Mouse (Mus musculus) left cerebral cortex, postnatal 36 days (tissue): ENCODE measurements around the gene Frrs1. TPM values are rescaled to one million over a fixed set of nuclear protein-coding genes. Genes with fewer than 3 reads are reported as not detected.
A peak's percentile ranks its signal among the peaks of the same experiment; 100 is the strongest.

Experiments
- DNase-seq, 2 experiments: peaks; one replicate each; pipeline ENCODE4 v3.0.0; 2021 to 2022; ENCODE audit warnings: low spot score in 2 of 2, mixed read lengths in 1 of 2
- intact Hi-C: fragments of 180-260 bp; cut with DNase I; formaldehyde crosslinking; loops from one replicate; pipeline ENCODE4 v1.15.1; 2025
- total RNA-seq, 2 experiments: library from RNA; stranded (reverse); gene quantifications; 2 replicates each; pipeline ENCODE4 v1.2.3; 2021

Gene Frrs1
- total RNA-seq, 2 experiments from 2014 or later = 1.6 to 1.8 TPM

DNA sequence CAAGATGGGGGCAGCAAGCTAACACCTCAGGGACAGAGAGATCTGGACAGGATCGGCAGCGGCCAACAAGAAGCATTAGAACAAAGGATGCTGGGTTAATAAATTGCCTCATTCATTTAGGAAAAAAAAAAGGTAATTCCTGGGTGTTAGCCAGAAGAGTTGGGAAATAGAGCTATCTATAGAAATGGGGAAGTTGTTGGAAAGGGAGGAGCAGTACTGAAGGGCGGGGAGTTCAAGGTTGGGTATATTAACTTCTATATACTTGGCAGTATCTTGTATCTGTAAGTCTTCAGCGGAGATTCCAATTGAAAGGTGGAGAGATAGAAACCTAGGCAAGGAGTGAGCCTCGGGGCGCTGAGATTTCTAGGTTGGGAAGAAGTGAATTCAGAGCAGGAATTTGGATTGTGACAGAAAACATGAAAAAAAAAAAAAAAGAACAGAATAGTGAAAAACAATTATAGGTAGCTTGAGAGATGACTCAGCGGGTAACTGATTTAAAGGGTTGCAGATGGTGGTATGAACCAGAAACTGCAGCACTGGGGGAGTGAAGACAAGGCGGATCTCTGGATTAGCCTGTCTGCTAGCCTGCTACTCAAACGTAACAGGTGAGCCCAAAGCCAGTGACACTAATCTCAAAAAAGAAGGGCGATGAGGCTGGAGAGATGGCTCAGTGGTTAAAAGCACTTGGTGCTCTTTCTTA is 14.2 kb upstream of the Frrs1 start:
- no peak for DNase-seq
- intact Hi-C loops = no loop called here

DNA sequence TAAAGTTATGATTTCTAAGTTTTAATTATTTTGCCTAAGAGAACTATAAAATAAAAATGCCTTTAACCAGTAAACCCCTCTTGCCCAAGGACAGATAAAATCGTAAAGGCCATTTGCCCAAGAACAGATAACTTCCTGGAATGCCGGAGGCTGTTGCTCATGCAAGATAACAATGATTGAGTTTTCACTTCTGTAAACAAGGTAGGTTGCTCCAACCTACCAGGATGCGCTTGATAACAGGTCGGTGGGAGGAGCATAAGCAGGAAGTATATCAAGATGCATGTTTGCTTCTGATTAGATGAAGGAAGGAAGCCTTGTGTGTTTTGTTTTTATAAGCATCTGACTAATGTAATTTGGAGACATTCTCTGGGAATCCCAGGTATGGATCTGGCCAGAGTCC is 13.2 kb upstream of the Frrs1 start:
- intact Hi-C loops = no loop called here

GRCm38 (mm10) chr3:116848099-116848498 is 11.2 kb upstream of the Frrs1 start:
- intact Hi-C loops = no loop called here
- DNase-seq = no peak

More for the DNA sequence above, 13.2 kb upstream of the Frrs1 start:
- no peak for DNase-seq

DNA sequence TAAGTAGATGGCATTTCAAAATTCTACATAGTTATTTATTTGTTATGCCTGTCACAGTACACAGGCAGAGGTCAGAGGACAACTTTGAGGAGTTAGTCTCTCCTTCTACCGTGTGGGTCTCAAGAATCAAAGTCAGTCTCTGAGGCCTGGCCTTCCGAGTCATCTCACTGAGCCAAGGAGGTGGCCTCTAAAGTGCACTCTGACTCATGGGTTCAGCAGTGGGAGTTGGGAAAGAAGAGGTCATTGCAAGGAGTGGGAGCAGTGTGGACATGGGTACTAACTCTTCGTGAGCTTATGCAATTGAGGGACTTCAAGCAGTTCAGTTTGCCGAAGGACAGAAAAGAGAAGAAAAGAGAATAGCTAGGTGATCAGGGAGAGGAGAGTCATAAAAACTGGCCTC is 10.3 kb upstream of the Frrs1 start:
- intact Hi-C loops = no loop called here
- no peak for DNase-seq

DNA sequence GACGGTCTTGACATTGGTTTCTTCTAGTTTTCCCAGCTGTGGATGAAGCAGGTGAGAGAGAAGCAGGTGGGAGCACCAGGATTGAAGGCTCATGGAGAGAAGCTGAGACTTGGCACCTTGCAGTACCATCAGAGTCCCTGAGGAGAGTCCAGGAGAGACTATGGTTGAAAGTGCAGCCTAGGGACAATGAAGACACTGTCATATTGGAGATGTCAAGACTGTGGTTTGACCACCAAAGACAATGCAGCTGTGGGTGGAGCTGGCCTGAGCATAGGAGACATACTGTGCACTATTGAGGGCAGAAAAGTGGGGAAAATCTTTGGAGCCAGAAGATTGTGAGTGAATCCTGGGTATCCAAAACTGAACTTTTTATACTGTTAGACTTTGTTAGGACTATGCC is 8.9 kb upstream of the Frrs1 start:
- no peak for DNase-seq
- intact Hi-C loops = no loop called here

DNA sequence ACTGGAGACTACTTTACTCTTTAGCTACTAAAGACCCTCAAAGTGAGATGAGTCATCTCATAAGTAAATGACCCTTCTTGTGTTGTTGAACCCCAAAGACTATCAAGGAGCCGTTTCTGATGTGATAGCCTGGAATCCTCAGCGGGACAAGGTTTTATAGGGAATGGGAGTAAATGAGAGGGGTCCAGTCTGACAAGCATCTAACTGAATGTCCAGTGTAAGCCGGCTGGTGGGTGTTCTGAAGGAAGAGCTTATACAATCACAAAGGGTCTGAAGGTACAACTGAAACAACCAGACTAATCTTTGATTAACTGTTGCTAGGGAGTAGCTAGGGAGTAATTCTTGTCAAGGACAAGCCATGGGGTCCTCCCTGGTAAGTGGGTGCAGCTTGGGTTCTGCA is 6.8 kb upstream of the Frrs1 start:
- DNase-seq = no peak
- intact Hi-C loops = no loop called here

GRCm38 (mm10) chr3:116857611-116858010 is 1.7 kb upstream of the Frrs1 start:
- no peak for DNase-seq
- intact Hi-C loops = no loop called here

GRCm38 (mm10) chr3:116859752-116860151 is 488 bp downstream of the Frrs1 start:
- intact Hi-C loops = no loop called here
- DNase-seq = no peak

- DNase-seq = no peak
- intact Hi-C loops = no loop called here
These were observed 1.3 kb downstream of the Frrs1 start for GRCm38 (mm10) chr3:116860333-116861222.

- no peak for DNase-seq
- intact Hi-C loops = no loop called here
These were observed 1.9 kb downstream of the Frrs1 start for GRCm38 (mm10) chr3:116861223-116861539.

DNA sequence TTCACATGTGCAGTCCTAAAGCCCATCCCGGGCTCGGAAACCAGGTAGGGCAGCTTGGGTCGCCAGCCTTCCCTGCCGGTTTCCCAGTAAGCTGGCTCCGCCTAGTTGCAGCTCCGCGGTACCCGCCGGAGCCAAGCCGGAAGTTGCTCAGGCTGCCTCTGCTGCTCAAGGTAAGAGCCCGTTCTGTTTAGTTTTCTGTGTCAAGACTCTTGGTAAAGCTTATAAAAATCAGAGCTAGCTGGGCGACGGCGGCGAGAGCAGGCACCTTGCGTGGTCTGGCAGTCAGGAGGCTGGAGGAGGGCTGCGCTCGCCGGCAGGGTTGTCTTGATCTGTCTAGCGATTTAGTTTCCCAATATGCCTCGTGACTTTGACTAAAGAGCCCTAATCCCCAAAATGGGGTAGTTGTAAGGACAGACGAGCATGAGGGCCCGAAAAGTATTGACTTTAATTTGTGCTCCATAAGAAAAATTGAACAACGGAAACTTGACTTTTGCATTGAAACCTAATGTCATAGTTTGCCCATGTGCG is 2.3 kb downstream of the Frrs1 start:
- DNase-seq = peak; percentile 33 to 37
- intact Hi-C loops = no loop called here

DNA sequence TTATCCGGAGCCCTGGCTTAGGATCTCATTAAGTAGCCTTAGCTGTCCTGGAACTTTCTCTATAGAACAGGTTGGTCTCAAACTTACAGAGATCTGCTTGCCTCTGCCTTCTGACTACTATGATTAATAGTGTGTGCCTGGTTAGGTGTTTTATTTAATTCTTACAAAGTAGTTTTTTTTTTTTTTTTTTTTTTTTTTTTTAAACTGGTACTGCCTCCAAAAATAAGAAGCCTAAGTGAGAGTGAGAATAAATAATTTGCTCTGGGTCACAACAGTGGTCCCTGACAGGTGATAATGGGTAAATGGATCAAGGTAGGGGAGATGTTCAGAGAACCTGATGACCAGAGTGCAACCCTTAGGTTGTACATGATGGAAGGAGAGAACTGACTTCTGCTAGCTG is 3.4 kb downstream of the Frrs1 start:
- no peak for DNase-seq
- intact Hi-C loops = no loop called here

GRCm38 (mm10) chr3:116864421-116864820 is 5.2 kb downstream of the Frrs1 start:
- no peak for DNase-seq
- intact Hi-C loops = no loop called here

DNA sequence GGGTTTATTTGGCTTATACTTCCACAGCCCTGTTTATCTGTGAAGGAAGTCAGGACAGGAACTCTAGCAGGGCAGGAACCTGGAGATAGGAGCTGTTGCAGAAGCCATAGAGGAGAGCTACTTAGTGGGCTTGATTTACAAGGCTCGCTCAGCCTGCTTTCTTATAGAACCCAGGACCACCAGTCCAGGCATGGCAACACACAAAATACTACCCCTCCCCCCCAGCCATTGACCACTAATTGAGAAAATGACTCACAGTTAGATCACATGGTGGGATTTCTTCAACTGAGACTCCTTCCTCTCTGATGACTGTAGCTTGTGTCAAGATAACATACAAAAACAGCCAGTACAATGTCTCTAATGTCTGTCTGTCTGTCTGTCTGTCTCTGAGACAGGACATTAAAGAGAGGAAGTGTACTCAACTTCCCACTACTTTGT is 6.0 kb downstream of the Frrs1 start:
- intact Hi-C loops = no loop called here
- DNase-seq = no peak

GRCm38 (mm10) chr3:116870372-116870771 is 11.1 kb downstream of the Frrs1 start:
- DNase-seq = no peak
- intact Hi-C loops = no loop called here

DNA sequence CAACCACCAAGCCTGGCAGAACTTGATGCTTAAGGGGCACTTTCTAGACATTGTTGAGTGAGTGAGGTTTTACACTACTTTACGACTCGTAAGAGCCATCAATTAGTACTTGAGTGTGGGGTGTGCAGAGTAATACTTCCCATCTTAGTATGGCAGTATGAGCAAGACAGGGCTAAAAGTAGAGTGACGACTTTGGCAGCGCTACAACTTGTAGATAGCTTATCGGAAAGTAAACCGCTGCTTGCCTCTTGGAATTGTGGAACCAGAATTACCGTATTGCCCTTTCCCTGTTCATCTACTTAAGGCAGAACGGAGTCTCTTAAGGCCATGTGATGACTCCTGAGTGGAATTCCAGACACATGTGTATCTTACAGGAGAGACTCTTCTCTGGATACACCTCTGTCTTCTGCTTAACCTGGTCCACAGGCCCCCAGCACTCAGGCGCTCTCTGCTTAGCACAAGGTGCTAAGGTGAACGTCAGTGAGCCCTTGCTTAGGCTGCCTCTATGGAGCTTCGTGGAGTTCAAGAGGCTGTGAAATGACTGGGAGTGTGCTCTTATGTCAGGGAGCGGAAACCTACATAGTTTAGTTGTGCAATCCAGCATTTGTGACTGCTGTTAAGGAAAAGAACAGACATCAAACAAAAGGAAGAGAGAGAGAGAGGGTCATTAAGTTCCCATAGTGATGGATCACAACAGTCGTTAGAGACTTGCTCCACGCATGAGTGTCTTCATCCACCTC is 23.1 kb downstream of the Frrs1 start:
- intact Hi-C loops = no loop called here

DNA sequence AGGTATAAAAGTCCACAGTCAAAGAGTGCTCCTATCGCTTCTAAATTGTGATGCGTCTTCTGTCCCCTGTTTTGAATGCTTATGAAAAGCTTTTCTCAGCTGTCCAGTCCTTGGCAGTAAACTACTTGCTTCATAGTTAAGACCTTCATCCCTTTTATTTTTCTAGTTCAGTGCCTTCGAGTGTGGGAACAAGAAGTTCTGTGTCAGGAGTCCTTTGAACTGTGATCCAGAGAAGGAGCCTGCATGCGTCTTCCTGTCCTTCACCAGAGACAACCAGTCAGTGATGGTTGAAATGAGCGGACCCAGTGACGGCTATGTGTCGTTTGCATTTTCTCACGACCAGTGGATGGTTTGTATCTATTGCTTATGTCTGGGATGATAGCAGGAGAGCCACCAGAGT is 25.7 kb downstream of the Frrs1 start:
- DNase-seq = no peak
- intact Hi-C loops = no loop called here

More for the DNA sequence above, 23.1 kb downstream of the Frrs1 start:
- DNase-seq = no peak

DNA sequence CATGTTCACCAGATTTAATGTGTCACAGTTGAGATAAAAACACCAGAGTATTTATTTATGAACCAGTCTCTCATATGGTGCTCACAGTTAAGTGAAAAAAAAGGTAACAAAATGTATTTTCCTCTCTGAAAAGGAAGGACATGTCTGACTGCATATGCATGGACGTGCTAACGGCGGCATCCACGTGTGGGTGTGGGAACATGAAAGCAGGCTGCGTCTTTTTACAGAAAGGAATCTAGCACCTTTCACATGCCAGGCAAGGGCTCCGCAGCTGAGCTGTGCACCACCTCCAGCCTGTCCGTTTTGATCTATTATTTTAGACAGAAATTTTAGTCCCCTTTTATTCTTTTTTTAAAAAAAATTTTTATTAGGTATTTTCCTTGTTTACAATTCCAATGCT is 30.1 kb downstream of the Frrs1 start:
- DNase-seq = peak in 1 of 2 experiments; percentile 17

DNA sequence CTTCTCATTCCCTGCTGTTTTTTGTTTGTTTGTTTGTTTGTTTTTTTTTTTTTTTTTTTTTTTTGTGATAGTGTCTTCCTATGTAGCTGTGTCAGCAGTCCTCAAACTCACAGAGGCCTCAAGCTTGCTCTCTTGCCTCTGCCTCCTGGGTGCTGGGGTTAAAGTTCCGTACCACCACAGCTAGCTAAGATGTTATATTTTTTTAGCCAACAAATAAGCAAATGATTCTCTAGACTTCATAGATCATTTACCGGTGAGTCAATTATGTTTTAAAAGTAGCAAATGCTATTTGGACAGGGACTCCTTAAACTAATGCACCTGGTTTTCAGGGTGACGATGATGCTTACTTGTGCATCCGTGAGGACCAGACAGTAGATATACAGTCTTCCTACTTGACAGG is 31.3 kb downstream of the Frrs1 start:
- no peak for DNase-seq
- intact Hi-C loops = no loop called here

More for the DNA sequence above, 30.1 kb downstream of the Frrs1 start:
- intact Hi-C loops = no loop called here
